Mouse (Mus musculus) embryonic fibroblast, embryonic 13.5 days (primary cell): ENCODE data around the gene Olfr1043. TPM values are rescaled to one million over a fixed set of nuclear protein-coding genes. Genes with fewer than 3 reads are reported as not detected.
"Not testable (repeated sequence)": the region's sequence is repeated elsewhere in the genome, so short reads cannot be mapped to it uniquely, and the experiment has no call there.

Experiments
- H3K27ac ChIP-seq: 2 replicates; pipeline ENCODE4 v1.5.1; 2012; ENCODE audit warnings: low read length, control low read depth, inconsistent platforms; ENCODE audit not compliant: insufficient read depth
- H3K4me1 ChIP-seq: 2 replicates; pipeline ENCODE4 v1.6.1; 2011; ENCODE audit warnings: low read length; ENCODE audit not compliant: control insufficient read depth, insufficient read depth
- H3K4me3 ChIP-seq: 2 replicates; pipeline ENCODE4 v1.5.1; 2011; ENCODE audit warnings: mild to moderate bottlenecking, control low read depth, low read length; ENCODE audit not compliant: insufficient read depth
- CTCF ChIP-seq: IDR thresholded peaks from 2 replicates; pipeline ENCODE4 v1.5.1; 2011; ENCODE audit warnings: mild to moderate bottlenecking, control low read depth, low read length, moderate library complexity, borderline replicate concordance; ENCODE audit not compliant: insufficient read depth
- POLR2A ChIP-seq: IDR thresholded peaks from 2 replicates; pipeline ENCODE4 v1.6.1; 2011; ENCODE audit warnings: low read depth, mild to moderate bottlenecking, control low read depth, low read length, moderate library complexity
- polyA plus RNA-seq: library from polyadenylated mRNA; stranded (reverse); fragments of >200 nt; gene quantifications from 2 replicates; pipeline ENCODE4 v1.2.4, GENCODE M21; 2011; ENCODE audit warnings: low read depth; ENCODE audit not compliant: missing spikeins, insufficient read length

Olfr1043 gene
- polyA plus RNA-seq: not detected in 2 replicates

GRCm38 (mm10) chr2:86167422-86167821 is at the start of gene Olfr1043:
Olfr1043 (minus strand) TSS chr2:86167522.
- Histone ChIP-seq H3K4me3 (no peak within 1 kb of the TSS), H3K27ac (no peak within 1 kb of the TSS), H3K4me1 (no peaks in the 10 kb centered on the region)
- TF ChIP-seq CTCF (no peak), POLR2A (no peak)

- TF ChIP-seq CTCF: no peak
- TF ChIP-seq POLR2A: no peak
- Histone ChIP-seq H3K27ac (no peak within 1 kb of the TSS), H3K4me1 (no peaks in the 10 kb centered on the region), H3K4me3 (no peak within 1 kb of the TSS)
Measured at GRCm38 (mm10) chr2:86202909-86203308, 35.6 kb upstream of the Olfr1043 start, which contains the start of gene Olfr1045. Olfr1045 (minus strand) TSS chr2:86203009.

GRCm38 (mm10) chr2:86195863-86196262 is 28.5 kb upstream of the Olfr1043 start:
- Histone ChIP-seq H3K4me3 (no peak overlapping the region), H3K27ac (no peak overlapping the region), H3K4me1 (no peaks in the 10 kb centered on the region)
- no peak for TF ChIP-seq POLR2A
- TF ChIP-seq CTCF: no peak

- H3K27ac ChIP-seq: no peak within 1 kb of the TSS
- TF ChIP-seq POLR2A (no peak), CTCF (no peak)
- H3K4me3 ChIP-seq: no peak within 1 kb of the TSS
- no peaks in the 10 kb centered on the region for H3K4me1 ChIP-seq
Measured at GRCm38 (mm10) chr2:86185583-86185982, 18.3 kb upstream of the Olfr1043 start, which contains the start of gene Olfr52. Olfr52 (minus strand) TSS chr2:86185683.

GRCm38 (mm10) chr2:86179950-86180349 is 12.6 kb upstream of the Olfr1043 start:
- TF ChIP-seq CTCF (no peak), POLR2A (no peak)
- no peaks in the 10 kb centered on the region for H3K4me1 ChIP-seq
- H3K4me3 ChIP-seq: no peak overlapping the region
- H3K27ac ChIP-seq: no peak overlapping the region

GRCm38 (mm10) chr2:86177720-86178119 is 10.4 kb upstream of the Olfr1043 start, which contains the start of gene Olfr1044:
Olfr1044 (minus strand) TSS chr2:86177820.
- Histone ChIP-seq H3K4me3 (no peak within 1 kb of the TSS), H3K27ac (no peak within 1 kb of the TSS), H3K4me1 (no peaks in the 10 kb centered on the region)
- no peak for TF ChIP-seq POLR2A
- no peak for TF ChIP-seq CTCF

GRCm38 (mm10) chr2:86175422-86175821 is 8.1 kb upstream of the Olfr1043 start:
- H3K4me1 ChIP-seq: not testable (repeated sequence)

GRCm38 (mm10) chr2:86161738-86162137 is 5.6 kb downstream of the Olfr1043 start, which contains the start of gene Olfr1042:
Olfr1042 (minus strand) TSS chr2:86161838.
- Histone ChIP-seq H3K4me3 (no peak within 1 kb of the TSS), H3K27ac (no peak within 1 kb of the TSS), H3K4me1 (no peaks in the 10 kb centered on the region)
- no peak for TF ChIP-seq CTCF
- no peak for TF ChIP-seq POLR2A

More at GRCm38 (mm10) chr2:86175422-86175821, 8.1 kb upstream of the Olfr1043 start:
- H3K4me3 ChIP-seq, H3K27ac ChIP-seq: not testable (repeated sequence)

GRCm38 (mm10) chr2:86146632-86147031 is 20.7 kb downstream of the Olfr1043 start, which contains the start of gene Olfr1040:
Olfr1040 (minus strand) TSS chr2:86146732.
- H3K27ac ChIP-seq: no peak within 1 kb of the TSS
- no peak within 1 kb of the TSS for H3K4me3 ChIP-seq
- no peaks in the 10 kb centered on the region for H3K4me1 ChIP-seq
- TF ChIP-seq CTCF (no peak), POLR2A (no peak)

- Histone ChIP-seq H3K27ac (no peak within 1 kb of the TSS), H3K4me3 (no peak within 1 kb of the TSS), H3K4me1 (no peaks in the 10 kb centered on the region)
- TF ChIP-seq POLR2A (no peak), CTCF (no peak)
Measured at GRCm38 (mm10) chr2:86135828-86136227, 31.5 kb downstream of the Olfr1043 start, which contains the start of gene Olfr1039. Olfr1039 (minus strand) TSS chr2:86135928.

Other genes starting within 250 kb of the Olfr1043 start
- gene Olfr1026, start 246.0 kb downstream of the Olfr1043 start, polyA plus RNA-seq: not detected in 2 replicates
- gene Olfr1028, start 217.1 kb downstream of the Olfr1043 start, polyA plus RNA-seq: not detected in 2 replicates
- not detected in 2 replicates for gene Olfr1029, start 193.6 kb downstream of the Olfr1043 start, polyA plus RNA-seq
- not detected in 2 replicates for gene Olfr1030, start 188.2 kb downstream of the Olfr1043 start, polyA plus RNA-seq
- gene Olfr1031, start 177.2 kb downstream of the Olfr1043 start, polyA plus RNA-seq: not detected in 2 replicates
- gene Olfr1032, start 162.0 kb downstream of the Olfr1043 start, polyA plus RNA-seq: not detected in 2 replicates
- 0.63 and 1.2 TPM in 2 replicates for gene Olfr1033, start 146.9 kb downstream of the Olfr1043 start, polyA plus RNA-seq
- not detected in 2 replicates for gene Olfr1034, start 121.7 kb downstream of the Olfr1043 start, polyA plus RNA-seq
- gene Olfr1036, start 93.5 kb downstream of the Olfr1043 start, polyA plus RNA-seq: not detected in 2 replicates
- not detected in 2 replicates for gene Olfr1037, start 80.1 kb downstream of the Olfr1043 start, polyA plus RNA-seq
- gene Olfr1039, start 31.6 kb downstream of the Olfr1043 start, polyA plus RNA-seq: not detected in 2 replicates
- not detected in 2 replicates for gene Olfr1040, start 20.8 kb downstream of the Olfr1043 start, polyA plus RNA-seq
- not detected in 2 replicates for gene Olfr1042, start 5.7 kb downstream of the Olfr1043 start, polyA plus RNA-seq
- gene Olfr1044, start 10.3 kb upstream of the Olfr1043 start, polyA plus RNA-seq: not detected in 2 replicates
- not detected in 2 replicates for gene Olfr52, start 18.2 kb upstream of the Olfr1043 start, polyA plus RNA-seq
- gene Olfr1045, start 35.5 kb upstream of the Olfr1043 start, polyA plus RNA-seq: not detected in 2 replicates
- gene Olfr1046, start 51.8 kb upstream of the Olfr1043 start, polyA plus RNA-seq: not detected in 2 replicates
- not detected in 2 replicates for gene Olfr1047, start 63.9 kb upstream of the Olfr1043 start, polyA plus RNA-seq
- gene Olfr1048, start 72.8 kb upstream of the Olfr1043 start, polyA plus RNA-seq: not detected in 2 replicates
- gene Olfr1049, start 90.8 kb upstream of the Olfr1043 start, polyA plus RNA-seq: not detected in 2 replicates
- gene Olfr1051, start 111.6 kb upstream of the Olfr1043 start, polyA plus RNA-seq: not detected in 2 replicates
- not detected in 2 replicates for gene Olfr1052, start 124.9 kb upstream of the Olfr1043 start, polyA plus RNA-seq
- not detected in 2 replicates for gene Olfr1053, start 147.8 kb upstream of the Olfr1043 start, polyA plus RNA-seq
- not detected in 2 replicates for gene Olfr1054, start 167.9 kb upstream of the Olfr1043 start, polyA plus RNA-seq
- gene Olfr1055, start 182.8 kb upstream of the Olfr1043 start, polyA plus RNA-seq: not detected in 2 replicates
- not detected in 2 replicates for gene Olfr1056, start 194.9 kb upstream of the Olfr1043 start, polyA plus RNA-seq
- gene Olfr1057, start 210.9 kb upstream of the Olfr1043 start, polyA plus RNA-seq: not detected in 2 replicates
- not detected in 2 replicates for gene Olfr1058, start 221.0 kb upstream of the Olfr1043 start, polyA plus RNA-seq
- gene Olfr1061, start 246.5 kb upstream of the Olfr1043 start, polyA plus RNA-seq: not detected in 2 replicates